Mouse (Mus musculus): Measurements from ENCODE around the gene Rgs13. TPM values are rescaled to one million over a fixed set of nuclear protein-coding genes. Genes with fewer than 3 reads are reported as not detected.

Rgs13 gene
- polyA plus RNA-seq (2012; fragmentation: generic; extraction: Trizol), result not detected

GRCm38 (mm10) chr1:144177166-144177565, at the start of gene Rgs13:
TSS of gene Rgs13 (minus strand) at chr1:144177372.

Other genes starting within 250 kb of the Rgs13 start
- 10 to 100 TPM in 1 of 2 experiments, under 1 TPM in 1; 0.76 to 16.8 TPM for gene Rgs2, start 173.2 kb downstream of the Rgs13 start, polyA plus RNA-seq (2012; fragmentation: generic; extraction: Trizol)
- not detected for gene Rgs1, start 71.9 kb upstream of the Rgs13 start, polyA plus RNA-seq (2012; fragmentation: generic; extraction: Trizol)